Mouse (Mus musculus) brain, embryonic 14.5 days (tissue): ENCODE measurements around the gene Cntnap1.
A peak's percentile ranks its signal among the peaks of the same experiment; 100 is the strongest.

Experiments used
- CTCF ChIP-seq: fragments of 200-500 bp; IDR thresholded peaks from 2 replicates; pipeline ENCODE4 v1.5.1; 2012; ENCODE audit warnings: inconsistent platforms, mild to moderate bottlenecking, moderate library complexity, borderline replicate concordance; ENCODE audit not compliant: insufficient read depth, insufficient read length; ENCODE audit errors: extremely low read depth
- POLR2A ChIP-seq: fragments of 200-500 bp; IDR thresholded peaks from 2 replicates; pipeline ENCODE4 v1.6.1; 2012; ENCODE audit warnings: mild to moderate bottlenecking, inconsistent platforms, borderline replicate concordance; ENCODE audit not compliant: poor library complexity, insufficient read depth, insufficient read length, severe bottlenecking; ENCODE audit errors: extremely low read depth

- peak; percentile 34; the same call in 1 of the 2 replicates for TF ChIP-seq CTCF
- TF ChIP-seq POLR2A = no peak
Observed at GRCm38 (mm10) chr11:101176117-101176691, 5.9 kb downstream of the Cntnap1 start.
